Mouse (Mus musculus) ES-Bruce4 (cell line): ENCODE measurements around the gene BC049715. TPM values are rescaled to one million over a fixed set of nuclear protein-coding genes. Genes with fewer than 3 reads are reported as not detected.

Experiments used
- H3K27ac ChIP-seq: 2 replicates; pipeline ENCODE4 v1.5.1; 2012; ENCODE audit warnings: low read length, inconsistent platforms; ENCODE audit not compliant: insufficient read depth
- H3K27me3 ChIP-seq: 2 replicates; pipeline ENCODE4 v1.6.1; 2012; ENCODE audit warnings: mild to moderate bottlenecking, low read length, inconsistent platforms; ENCODE audit not compliant: control insufficient read depth, poor library complexity, insufficient read depth, severe bottlenecking
- H3K36me3 ChIP-seq: 2 replicates; pipeline ENCODE4 v1.6.1; 2012; ENCODE audit warnings: inconsistent platforms, mild to moderate bottlenecking, low read length, moderate library complexity; ENCODE audit not compliant: control insufficient read depth, poor library complexity, insufficient read depth, severe bottlenecking
- H3K4me1 ChIP-seq: one replicate; pipeline ENCODE4 v1.8.1; 2011; ENCODE audit warnings: low read length; ENCODE audit not compliant: control insufficient read depth, insufficient read depth
- H3K4me3 ChIP-seq: 2 replicates; pipeline ENCODE4 v1.5.1; 2011; ENCODE audit warnings: low read depth, mild to moderate bottlenecking, low read length
- H3K9ac ChIP-seq: 2 replicates; pipeline ENCODE4 v1.6.1; 2012; ENCODE audit warnings: low read depth, mild to moderate bottlenecking, inconsistent platforms; ENCODE audit not compliant: poor library complexity, severe bottlenecking
- H3K9me3 ChIP-seq: replicated peaks from 2 replicates; pipeline ENCODE4 v1.6.1; 2012; ENCODE audit warnings: mild to moderate bottlenecking, low read length, inconsistent platforms; ENCODE audit not compliant: control insufficient read depth, poor library complexity, insufficient read depth, severe bottlenecking
- CTCF ChIP-seq: IDR thresholded peaks from one replicate; pipeline ENCODE4 v1.8.1; 2011; ENCODE audit warnings: low read depth, low read length
- EP300 ChIP-seq: IDR thresholded peaks from 2 replicates; pipeline ENCODE4 v1.6.1; 2011; ENCODE audit warnings: low read depth, low read length; ENCODE audit not compliant: insufficient read depth
- POLR2A ChIP-seq: IDR thresholded peaks from one replicate; pipeline ENCODE4 v1.8.1; 2011; ENCODE audit warnings: low read length; ENCODE audit not compliant: insufficient read depth
- polyA plus RNA-seq: library from polyadenylated mRNA; stranded (reverse); fragments of >200 nt; gene quantifications from 2 replicates; pipeline ENCODE4 v1.2.4, GENCODE M21; 2011; ENCODE audit warnings: low read depth; ENCODE audit not compliant: missing spikeins, insufficient read depth, insufficient read length

Gene BC049715
- polyA plus RNA-seq, 1 experiment = 0.25 TPM

DNA sequence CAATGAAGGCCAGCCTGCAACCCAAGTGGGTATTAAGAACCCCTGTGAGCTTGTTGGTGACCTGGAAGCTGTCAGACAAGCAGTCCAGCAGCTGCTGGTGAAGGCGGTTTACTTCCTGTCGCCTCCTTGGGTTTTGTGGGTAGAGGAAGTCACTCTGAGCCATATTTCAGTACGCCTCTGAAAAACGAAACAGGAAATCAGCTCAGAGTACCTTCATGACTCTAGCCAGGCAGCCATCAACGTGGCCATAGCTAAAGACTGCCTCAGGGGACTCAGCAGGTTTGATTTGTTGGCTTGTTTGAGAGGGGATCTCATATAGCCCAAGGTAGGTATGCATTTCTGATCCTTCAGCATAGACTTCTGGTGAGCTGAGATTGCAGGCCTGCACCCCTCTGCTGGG lies 4.3 kb downstream of the BC049715 start:
- no peaks in the 10 kb centered on the region for H3K27me3 ChIP-seq
- H3K9me3 ChIP-seq = no peaks in the 10 kb centered on the region
- no peak overlapping the region for H3K4me3 ChIP-seq
- H3K9ac ChIP-seq = no peak overlapping the region
- TF ChIP-seq POLR2A (no peak), EP300 (no peak), CTCF (no peak)
- no peak overlapping the region for H3K27ac ChIP-seq
- no peaks in the 10 kb centered on the region for H3K4me1 ChIP-seq
- no peaks in the 10 kb centered on the region for H3K36me3 ChIP-seq

DNA sequence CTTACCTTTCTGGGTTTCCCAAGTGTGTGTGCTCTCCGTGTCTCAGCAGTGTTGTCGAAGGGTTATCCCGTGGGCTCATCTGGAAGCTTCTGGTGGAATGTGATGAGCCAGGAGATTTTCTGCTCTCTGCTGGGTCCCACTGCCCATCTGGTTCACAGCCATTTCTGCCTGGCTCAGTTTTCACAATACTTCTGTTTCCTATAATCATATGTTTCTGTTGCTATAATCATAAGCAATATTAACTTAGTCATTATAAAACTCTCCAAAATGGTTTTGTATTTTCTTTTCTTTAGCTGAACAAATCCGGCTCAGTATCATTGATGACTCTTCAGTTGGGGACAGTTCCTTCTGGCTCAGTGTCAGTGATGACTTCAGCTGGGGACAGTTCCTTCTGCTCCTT lies 7.9 kb downstream of the BC049715 start, which contains the start of gene Smco3:
Gene Smco3, minus strand, starts transcription at position 101 of the 400 bp plus-strand sequence.
- TF ChIP-seq EP300 = no peak
- no peak for TF ChIP-seq POLR2A
- no peak for TF ChIP-seq CTCF
- no peaks in the 10 kb centered on the region for H3K27me3 ChIP-seq
- H3K36me3 ChIP-seq = no peaks in the 10 kb centered on the region
- no peaks in the 10 kb centered on the region for H3K9me3 ChIP-seq
- H3K27ac ChIP-seq = no peak within 1 kb of the TSS
- H3K9ac ChIP-seq = no peak within 1 kb of the TSS
- no peak within 1 kb of the TSS for H3K4me3 ChIP-seq
- H3K4me1 ChIP-seq = no peaks in the 10 kb centered on the region

DNA sequence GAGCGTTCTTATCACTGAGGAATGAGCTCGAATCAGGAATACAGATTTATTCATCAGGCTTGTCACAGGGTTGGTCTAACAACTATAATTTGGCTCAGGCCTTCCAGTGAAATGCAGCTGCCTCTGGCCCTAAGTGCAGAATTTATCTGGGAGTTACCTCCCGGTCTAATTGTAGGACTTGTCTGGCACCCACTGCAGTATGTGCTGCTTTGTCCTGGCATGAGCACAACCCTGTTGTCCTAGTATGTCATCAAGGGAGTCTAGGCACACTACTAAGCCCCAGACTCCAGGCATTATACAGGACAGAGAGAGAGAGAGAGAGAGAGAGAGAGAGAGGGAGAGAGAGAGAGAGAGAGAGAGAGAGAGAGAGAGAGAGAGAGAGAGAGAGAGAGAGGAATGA lies 9.9 kb downstream of the BC049715 start:
- H3K36me3 ChIP-seq = no peaks in the 10 kb centered on the region
- TF ChIP-seq POLR2A (no peak), CTCF (no peak)
- H3K27ac ChIP-seq = no peak overlapping the region
- no peak overlapping the region for H3K9ac ChIP-seq
- H3K4me3 ChIP-seq = no peak overlapping the region
- H3K4me1 ChIP-seq = no peaks in the 10 kb centered on the region
- no peaks in the 10 kb centered on the region for H3K27me3 ChIP-seq
- H3K9me3 ChIP-seq = no peaks in the 10 kb centered on the region

DNA sequence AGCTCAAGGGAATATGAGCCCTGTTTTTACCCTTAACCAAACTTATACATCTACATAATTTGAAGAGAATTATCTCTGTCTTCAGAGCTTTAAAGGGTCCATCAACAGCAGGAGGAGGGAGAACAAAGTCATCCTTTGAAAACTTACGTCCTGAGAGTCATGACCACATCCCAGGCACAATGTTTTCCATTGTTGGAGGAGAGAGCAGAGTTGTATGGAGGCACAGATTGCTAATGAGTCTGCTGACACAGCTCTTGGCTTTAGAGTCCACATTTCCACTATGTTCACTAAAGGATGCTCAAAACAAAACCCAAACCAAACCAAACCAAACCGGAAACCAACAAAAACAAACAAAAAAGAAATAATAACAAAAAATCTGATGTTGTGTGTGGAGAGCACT lies 17.5 kb downstream of the BC049715 start:
- H3K9ac ChIP-seq = no peak overlapping the region

DNA sequence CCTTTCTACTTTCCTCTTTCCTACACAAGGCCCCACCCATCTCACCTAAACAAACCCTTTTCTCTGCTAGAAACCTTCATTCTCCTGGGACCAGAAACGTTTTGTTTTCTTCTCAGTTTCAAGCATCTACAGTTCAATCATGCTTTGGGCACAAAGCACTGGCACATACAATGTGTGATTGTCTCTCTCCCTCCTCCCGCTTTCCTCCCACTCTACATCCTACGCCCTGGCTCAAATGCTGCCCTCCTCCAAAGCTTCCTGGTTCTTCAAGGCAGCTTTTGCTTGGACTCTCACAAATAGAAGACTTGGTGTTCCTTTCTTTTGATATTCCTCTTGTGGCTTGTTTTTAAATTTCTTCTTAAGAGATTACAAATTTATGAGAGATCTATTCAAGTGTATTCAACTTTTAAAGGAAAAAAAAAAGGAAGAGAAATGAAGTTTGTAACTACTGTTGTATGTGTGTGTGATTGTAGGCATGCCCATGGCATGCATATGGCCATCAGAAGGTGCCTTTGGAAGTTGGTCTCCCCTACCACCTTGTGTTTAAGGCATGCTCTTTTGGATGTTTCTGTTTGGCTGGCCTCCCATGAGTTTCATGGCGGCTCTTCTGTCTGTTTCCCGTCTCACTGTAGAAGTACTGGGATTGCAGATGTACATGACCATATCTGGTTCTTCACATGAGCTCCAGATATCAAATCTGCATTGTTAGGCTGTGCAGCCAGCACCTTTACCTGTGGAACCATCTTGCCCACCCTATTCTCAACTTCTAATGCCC lies 18.5 kb downstream of the BC049715 start:
- H3K27me3 ChIP-seq = no peaks in the 10 kb centered on the region
- H3K9ac ChIP-seq = no peak overlapping the region
- H3K4me1 ChIP-seq = no peaks in the 10 kb centered on the region
- no peak for TF ChIP-seq CTCF
- no peak for TF ChIP-seq POLR2A
- TF ChIP-seq EP300 = no peak
- no peak overlapping the region for H3K4me3 ChIP-seq
- H3K36me3 ChIP-seq = no peaks in the 10 kb centered on the region
- no peak overlapping the region for H3K27ac ChIP-seq
- no peaks in the 10 kb centered on the region for H3K9me3 ChIP-seq

More for the DNA sequence above, 17.5 kb downstream of the BC049715 start:
- Histone ChIP-seq H3K4me3 (no peak overlapping the region), H3K27ac (no peak overlapping the region), H3K27me3 (no peaks in the 10 kb centered on the region), H3K36me3 (no peaks in the 10 kb centered on the region), H3K9me3 (no peaks in the 10 kb centered on the region), H3K4me1 (no peaks in the 10 kb centered on the region)
- TF ChIP-seq CTCF = no peak
- TF ChIP-seq POLR2A = no peak
- no peak for TF ChIP-seq EP300

DNA sequence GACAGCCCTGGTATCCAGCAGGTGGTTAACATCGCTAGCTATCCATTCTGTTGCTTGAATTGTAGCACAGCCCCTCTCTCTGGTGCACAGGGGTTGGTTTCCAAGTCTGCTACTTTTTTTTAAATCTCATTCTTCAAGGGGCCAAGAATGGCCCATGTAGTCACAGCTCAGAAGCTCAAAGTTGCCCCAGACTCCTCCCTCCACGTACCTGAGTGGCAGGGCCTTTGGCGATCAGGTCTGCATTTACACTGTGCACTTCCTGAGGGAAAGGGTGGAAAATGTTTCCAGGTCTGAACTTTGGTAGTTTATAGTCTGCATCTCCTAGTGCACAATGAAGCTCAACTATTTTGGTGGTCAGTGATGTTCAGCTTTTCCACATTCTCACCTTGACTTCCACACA lies 19.8 kb downstream of the BC049715 start:
- H3K9ac ChIP-seq = no peak overlapping the region
- no peaks in the 10 kb centered on the region for H3K36me3 ChIP-seq
- H3K27me3 ChIP-seq = no peaks in the 10 kb centered on the region
- no peaks in the 10 kb centered on the region for H3K4me1 ChIP-seq
- no peak overlapping the region for H3K27ac ChIP-seq
- H3K9me3 ChIP-seq = no peaks in the 10 kb centered on the region
- H3K4me3 ChIP-seq = no peak overlapping the region
- TF ChIP-seq EP300 (no peak), POLR2A (no peak), CTCF (no peak)
